Mouse (Mus musculus) heart, adult 2 months (tissue): Measurements from ENCODE around the gene Srp72. TPM values are rescaled to one million over a fixed set of nuclear protein-coding genes. Genes with fewer than 3 reads are reported as not detected.

ENCODE experiments used
- DNase-seq, 2 experiments: peaks; one replicate each; pipeline ENCODE4 v3.0.0; 2021
- H3K27ac ChIP-seq: fragments of 200-600 bp; 2 replicates; pipeline ENCODE4 v1.8.1; 2022
- H3K27me3 ChIP-seq: fragments of 200-500 bp; 2 replicates; pipeline ENCODE4 v1.6.1; 2012; ENCODE audit warnings: mild to moderate bottlenecking, low read length, inconsistent platforms, mixed read lengths; ENCODE audit not compliant: control insufficient read depth, insufficient read depth
- H3K36me3 ChIP-seq: fragments of 200-500 bp; 2 replicates; pipeline ENCODE4 v1.6.1; 2012; ENCODE audit warnings: low read length, inconsistent platforms; ENCODE audit not compliant: control insufficient read depth, insufficient read depth
- H3K4me1 ChIP-seq: fragments of 200-500 bp; 2 replicates; pipeline ENCODE4 v1.6.1; 2011; ENCODE audit warnings: low read length; ENCODE audit not compliant: control insufficient read depth, insufficient read depth
- H3K4me3 ChIP-seq: fragments of 200-600 bp; 2 replicates; pipeline ENCODE4 v1.8.1; 2022
- H3K79me2 ChIP-seq: fragments of 200-500 bp; replicated peaks from 2 replicates; pipeline ENCODE4 v1.6.1; 2012; ENCODE audit warnings: mild to moderate bottlenecking, inconsistent platforms, low read length, moderate library complexity, mixed read lengths; ENCODE audit not compliant: control insufficient read depth, insufficient read depth
- H3K9ac ChIP-seq: fragments of 200-500 bp; 2 replicates; pipeline ENCODE4 v1.6.1; 2012; ENCODE audit warnings: low read depth, mild to moderate bottlenecking, control low read depth, inconsistent platforms, low read length, mixed read lengths
- CTCF ChIP-seq: fragments of 200-600 bp; IDR thresholded peaks from 2 replicates; pipeline ENCODE4 v1.8.1; 2022; ENCODE audit warnings: antibody characterized with exemption, mild to moderate bottlenecking, moderate library complexity
- EP300 ChIP-seq: fragments of 200-500 bp; IDR thresholded peaks from 2 replicates; pipeline ENCODE4 v1.6.1; 2011; ENCODE audit warnings: low read depth, low read length, control low read depth; ENCODE audit not compliant: insufficient read depth
- POLR2A ChIP-seq: fragments of 200-500 bp; IDR thresholded peaks from 2 replicates; pipeline ENCODE4 v1.6.1; 2011; ENCODE audit warnings: mild to moderate bottlenecking, low read depth, low read length, control low read depth; ENCODE audit not compliant: insufficient read depth
- WGBS: fragments of 180-500 bp; shearing (Covaris S2); methylation state at CpG from one replicate; pipeline ENCODE4 v1.1.7; 2018; 5-methylcytosine and 5-hydroxymethylcytosine counted together
- intact Hi-C: fragments of 180-260 bp; cut with DNase I; formaldehyde crosslinking; loops from one replicate; pipeline ENCODE4 v1.15.1; 2025
- polyA plus RNA-seq: library from polyadenylated mRNA; depleted of rRNA; stranded (reverse); fragments of >200 nt; gene quantifications from 2 replicates; pipeline ENCODE4 v1.2.3, GENCODE M21; 2012
- total RNA-seq, 2 experiments: library from RNA; stranded (reverse); gene quantifications; 2 replicates each; pipeline ENCODE4 v1.2.3; 2021

The Srp72 gene
- total and polyA plus RNA-seq, 3 experiments: 16.3 to 56.2 (median 51.5) TPM

GRCm38 (mm10) chr5:76973488-76973887 is 995 bp upstream of the Srp72 start:
- no peak overlapping the region for H3K27ac ChIP-seq
- H3K4me1 ChIP-seq: peaks cover 5% of the 10 kb centered on the region
- WGBS: 46% methylated on average over 3 of the region's 3 CpGs
- H3K27me3 ChIP-seq: no peaks in the 10 kb centered on the region
- no peak overlapping the region; the same call in 1 of the 2 replicates for H3K9ac ChIP-seq
- peaks cover 7% of the 10 kb centered on the region for H3K36me3 ChIP-seq
- DNase-seq: no peak
- no peaks in the 10 kb centered on the region; the same call in 1 of the 2 replicates for H3K79me2 ChIP-seq
- H3K4me3 ChIP-seq: peak overlapping the region; percentile 100; the same call in 1 of the 2 replicates
- intact Hi-C loops: no loop called here
- TF ChIP-seq CTCF (no peak), POLR2A (no peak), EP300 (no peak)

DNA sequence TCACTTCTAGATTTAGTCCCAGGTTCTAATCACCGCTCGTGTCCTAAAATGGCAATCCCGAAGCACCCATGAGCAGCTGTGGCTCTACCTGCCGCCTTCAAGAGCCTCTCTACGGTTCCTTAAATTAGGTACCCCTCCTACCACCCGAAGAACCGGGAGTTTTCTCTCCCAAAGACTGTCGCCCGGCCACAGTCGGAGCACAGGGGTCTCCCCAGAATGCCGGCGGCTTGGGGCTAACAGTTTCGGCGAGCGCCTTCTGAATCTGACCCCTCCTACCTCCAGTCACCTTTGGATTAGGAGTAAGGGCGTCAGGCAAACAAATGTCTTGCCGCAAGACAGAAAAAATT is 303 bp upstream of the Srp72 start:
- no peak for TF ChIP-seq POLR2A
- no peak for TF ChIP-seq EP300
- TF ChIP-seq CTCF: no peak
- peaks cover 7% of the 10 kb centered on the region for H3K36me3 ChIP-seq
- no peak for DNase-seq
- intact Hi-C loops: loop anchor here (1.0 to 2.0 kb wide), 2 partner anchors 23 to 69 kb away; partner anchors contain the start of genes Aasdh, Paics and Ppat
- 1% methylated on average over 17 of the region's 17 CpGs for WGBS
- peak overlapping the region; percentile 100 for H3K4me3 ChIP-seq
- H3K4me1 ChIP-seq: peaks cover 5% of the 10 kb centered on the region
- H3K9ac ChIP-seq: peak overlapping the region; percentile 70
- H3K27me3 ChIP-seq: no peaks in the 10 kb centered on the region
- peak overlapping the region; percentile 96 for H3K27ac ChIP-seq
- no peaks in the 10 kb centered on the region; the same call in 1 of the 2 replicates for H3K79me2 ChIP-seq

DNA sequence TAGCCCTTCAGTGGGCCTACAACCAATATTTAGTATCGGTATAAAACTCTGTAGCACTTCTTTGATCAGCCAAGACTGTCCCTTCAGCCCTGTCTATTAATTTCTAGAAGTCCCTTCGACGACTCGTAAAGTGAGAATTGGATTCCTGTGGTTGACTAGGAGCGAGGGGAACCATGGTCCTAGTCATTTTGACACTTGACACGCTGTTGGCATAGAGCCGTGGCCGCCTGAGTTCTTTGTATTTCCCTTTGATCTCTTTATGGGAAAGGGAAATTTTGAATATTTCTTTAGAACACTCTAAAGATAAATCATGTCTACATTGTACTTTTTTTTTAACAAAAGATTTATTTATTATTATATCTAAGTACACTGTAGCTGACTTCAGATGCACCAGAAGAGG is 1.3 kb downstream of the Srp72 start:
- no peak for DNase-seq
- Histone ChIP-seq H3K9ac (no peak overlapping the region), H3K4me1 (peaks cover 5% of the 10 kb centered on the region), H3K4me3 (no peak overlapping the region; the same call in 1 of the 2 replicates), H3K27ac (peak overlapping the region; percentile 96; the same call in 1 of the 2 replicates), H3K79me2 (no peaks in the 10 kb centered on the region; the same call in 1 of the 2 replicates), H3K36me3 (peaks cover 7% of the 10 kb centered on the region), H3K27me3 (no peaks in the 10 kb centered on the region)
- no peak for TF ChIP-seq CTCF
- no peak for TF ChIP-seq POLR2A
- TF ChIP-seq EP300: no peak
- intact Hi-C loops: loop anchor here (2.0 kb wide), 1 partner anchor 25 kb away; the partner anchor contains the start of genes Paics and Ppat
- WGBS: 73% methylated on average over 8 of the region's 8 CpGs

GRCm38 (mm10) chr5:76984015-76984414 is 9.5 kb downstream of the Srp72 start:
- intact Hi-C loops: no loop called here
- WGBS: 89% methylated on average over 11 of the region's 11 CpGs
- H3K9ac ChIP-seq: no peak overlapping the region

DNA sequence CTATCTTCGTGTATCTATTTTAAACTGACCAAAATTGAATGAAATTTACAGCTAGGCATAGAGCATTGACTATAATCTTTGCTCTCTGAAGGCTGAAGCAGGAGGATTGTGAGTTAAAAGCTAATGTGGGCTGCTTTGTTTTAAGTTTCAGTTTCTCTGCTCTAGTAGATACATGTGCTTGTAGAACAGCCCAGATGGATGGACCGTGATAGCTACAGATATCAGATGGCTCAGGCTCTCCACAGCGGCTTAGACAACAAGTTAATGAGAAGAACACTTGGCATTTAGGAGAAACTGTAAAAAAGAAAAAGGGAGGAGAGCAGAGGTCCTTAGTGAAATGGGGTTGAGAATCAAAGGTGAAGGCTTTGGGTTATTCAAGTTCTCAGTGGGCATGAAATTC is 16.3 kb downstream of the Srp72 start:
- Histone ChIP-seq H3K4me3 (no peak overlapping the region), H3K36me3 (no peaks in the 10 kb centered on the region; the same call in 1 of the 2 replicates), H3K9ac (no peak overlapping the region), H3K27me3 (no peaks in the 10 kb centered on the region), H3K4me1 (no peaks in the 10 kb centered on the region), H3K27ac (no peak overlapping the region), H3K79me2 (no peaks in the 10 kb centered on the region)
- TF ChIP-seq POLR2A: no peak
- TF ChIP-seq EP300: no peak
- TF ChIP-seq CTCF: no peak
- 92% methylated on average over 3 of the region's 3 CpGs for WGBS
- no peak for DNase-seq
- intact Hi-C loops: loop anchor here (10.0 kb wide), 1 partner anchor 184 kb away; no protein-coding TSS in a partner anchor

More at GRCm38 (mm10) chr5:76984015-76984414, 9.5 kb downstream of the Srp72 start:
- peaks cover 2% of the 10 kb centered on the region; the same call in 1 of the 2 replicates for H3K36me3 ChIP-seq
- H3K4me1 ChIP-seq: no peaks in the 10 kb centered on the region
- no peak for TF ChIP-seq EP300
- no peak for TF ChIP-seq CTCF
- no peak for TF ChIP-seq POLR2A
- DNase-seq: no peak
- H3K4me3 ChIP-seq: no peak overlapping the region
- H3K27ac ChIP-seq: no peak overlapping the region
- no peaks in the 10 kb centered on the region for H3K27me3 ChIP-seq
- no peaks in the 10 kb centered on the region for H3K79me2 ChIP-seq

DNA sequence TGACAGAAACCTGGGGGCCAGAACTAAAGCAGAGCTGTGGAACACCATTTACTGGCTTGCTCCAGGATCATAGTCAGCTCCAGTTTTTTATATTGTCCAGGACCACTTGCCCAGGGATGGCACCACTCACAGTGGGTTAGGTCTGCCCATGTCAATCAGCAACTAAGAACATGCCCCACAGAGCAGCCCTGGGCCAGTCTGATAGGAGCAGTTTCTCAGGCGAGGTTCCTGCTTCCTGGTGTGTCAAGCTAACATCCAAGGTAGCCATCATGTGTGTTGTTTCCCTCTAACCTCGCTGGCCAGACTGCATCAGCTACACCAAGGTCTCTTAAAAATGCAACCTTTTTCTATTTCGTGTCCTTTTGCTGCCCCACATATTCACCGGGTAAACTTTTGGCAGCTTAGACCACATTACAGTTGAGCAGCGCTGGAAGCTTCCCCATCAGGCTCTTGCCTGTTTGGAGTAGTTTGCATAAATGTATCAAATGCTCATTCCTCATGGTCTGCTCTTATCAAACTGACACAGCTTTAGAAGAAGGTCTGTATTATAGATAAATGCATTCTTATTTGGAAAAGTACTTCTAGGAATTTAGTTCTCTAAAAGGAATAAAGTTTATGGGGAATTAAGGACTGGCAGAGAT is 18.8 kb downstream of the Srp72 start:
- no peak for DNase-seq
- no peak overlapping the region for H3K27ac ChIP-seq
- intact Hi-C loops: loop anchor here (10.0 kb wide), 1 partner anchor 182 kb away; no protein-coding TSS in a partner anchor
- H3K36me3 ChIP-seq: no peaks in the 10 kb centered on the region; the same call in 1 of the 2 replicates
- no peak overlapping the region for H3K4me3 ChIP-seq
- no peaks in the 10 kb centered on the region for H3K4me1 ChIP-seq
- H3K9ac ChIP-seq: no peak overlapping the region
- 96% methylated on average over 5 of the region's 5 CpGs for WGBS
- TF ChIP-seq EP300 (no peak), POLR2A (no peak), CTCF (no peak)
- no peaks in the 10 kb centered on the region for H3K79me2 ChIP-seq
- H3K27me3 ChIP-seq: no peaks in the 10 kb centered on the region
